Mouse (Mus musculus) monocyte, adult 59 days (primary cell): ENCODE measurements around the gene Fndc3a. TPM values are rescaled to one million over a fixed set of nuclear protein-coding genes. Genes with fewer than 3 reads are reported as not detected.

ENCODE experiments used
- total RNA-seq, 2 experiments: library from RNA; stranded (reverse); gene quantifications; one replicate each; pipeline ENCODE4 v1.2.4; 2023

Gene Fndc3a
- 100 to 1,000 TPM; 132 to 147 TPM for total RNA-seq

DNA sequence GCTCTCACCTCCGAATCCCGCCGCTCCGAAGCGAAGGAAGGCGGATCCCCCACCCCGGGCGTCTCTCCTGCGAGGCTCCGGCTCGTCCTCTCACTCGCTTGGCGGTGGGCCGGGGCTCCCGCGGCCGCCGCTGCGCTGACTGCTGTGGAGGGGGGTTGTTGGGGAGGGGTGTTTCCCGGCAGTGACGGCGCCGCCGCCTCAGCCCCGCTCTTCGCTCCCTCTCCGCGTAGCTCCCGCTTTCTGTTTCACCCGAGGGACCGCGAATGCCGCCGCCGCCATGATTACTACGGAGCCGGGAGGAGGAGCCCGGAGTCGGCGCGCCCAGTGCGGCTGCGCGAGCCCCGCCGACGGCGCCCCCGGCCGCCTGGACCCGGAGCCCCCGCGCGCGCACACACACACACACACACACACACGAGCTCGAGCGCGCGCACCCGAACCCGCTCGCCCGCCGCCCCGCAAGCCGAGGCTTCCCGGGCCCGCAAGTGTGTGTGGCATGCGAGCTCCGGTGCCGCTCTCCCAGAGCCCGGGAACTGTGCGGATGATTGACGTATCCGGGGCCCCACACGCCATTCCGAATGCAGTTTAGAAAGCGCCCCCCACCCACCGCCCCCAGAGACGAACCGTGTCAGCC is at the start of gene Fndc3a:
Gene Fndc3a (minus strand): TSS at position 294 of the 631 bp plus-strand sequence.

DNA sequence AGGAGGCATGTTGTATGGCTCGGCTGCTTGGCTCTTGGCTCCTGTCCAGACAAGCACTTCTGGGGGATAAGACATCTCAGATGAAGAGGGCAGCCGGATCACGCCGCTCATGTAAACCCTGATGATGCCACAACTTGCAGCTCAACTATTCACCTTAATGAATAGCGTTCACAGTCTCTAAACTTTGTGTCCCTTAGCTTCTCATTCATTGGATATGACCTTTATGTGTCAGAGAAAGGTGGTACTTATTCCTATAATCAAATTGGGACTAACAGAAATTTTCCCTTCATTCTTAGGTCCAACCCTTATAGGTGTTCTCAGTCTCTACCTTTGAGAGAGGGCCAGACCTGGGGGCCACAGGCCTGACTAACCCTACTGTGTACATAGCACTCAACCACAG is 218.1 kb downstream of the Fndc3a start, which contains the start of gene Gm9195:
Gene Gm9195 (minus strand): TSS at position 101 of the 400 bp plus-strand sequence.

Other genes with a start within 250 kb of the Fndc3a start
- not detected for gene Gm9195, start 218.2 kb downstream of the Fndc3a start, total RNA-seq